Mouse (Mus musculus) embryonic fibroblast, embryonic 13.5 days (primary cell): ENCODE measurements around the gene Magix. TPM values are rescaled to one million over a fixed set of nuclear protein-coding genes. Genes with fewer than 3 reads are reported as not detected.
A peak's percentile ranks its signal among the peaks of the same experiment; 100 is the strongest.
"Not testable (repeated sequence)": the region's sequence is repeated elsewhere in the genome, so short reads cannot be mapped to it uniquely, and the experiment has no call there.

Experiments used
- H3K27ac ChIP-seq: 2 replicates; pipeline ENCODE4 v1.5.1; 2012; ENCODE audit warnings: low read length, control low read depth, inconsistent platforms; ENCODE audit not compliant: insufficient read depth
- H3K4me1 ChIP-seq: 2 replicates; pipeline ENCODE4 v1.6.1; 2011; ENCODE audit warnings: low read length; ENCODE audit not compliant: control insufficient read depth, insufficient read depth
- H3K4me3 ChIP-seq: 2 replicates; pipeline ENCODE4 v1.5.1; 2011; ENCODE audit warnings: mild to moderate bottlenecking, control low read depth, low read length; ENCODE audit not compliant: insufficient read depth
- CTCF ChIP-seq: IDR thresholded peaks from 2 replicates; pipeline ENCODE4 v1.5.1; 2011; ENCODE audit warnings: mild to moderate bottlenecking, control low read depth, low read length, moderate library complexity, borderline replicate concordance; ENCODE audit not compliant: insufficient read depth
- POLR2A ChIP-seq: IDR thresholded peaks from 2 replicates; pipeline ENCODE4 v1.6.1; 2011; ENCODE audit warnings: low read depth, mild to moderate bottlenecking, control low read depth, low read length, moderate library complexity
- polyA plus RNA-seq: library from polyadenylated mRNA; stranded (reverse); fragments of >200 nt; gene quantifications from 2 replicates; pipeline ENCODE4 v1.2.4, GENCODE M21; 2011; ENCODE audit warnings: low read depth; ENCODE audit not compliant: missing spikeins, insufficient read length

Magix gene
- not detected in 2 replicates for polyA plus RNA-seq

GRCm38 (mm10) chrX:7680864-7681263 lies at the start of gene Magix:
Magix (minus strand) TSS chrX:7681251.
- Histone ChIP-seq H3K4me3 (no peak within 1 kb of the TSS), H3K4me1 (no peaks in the 10 kb centered on the region), H3K27ac (no peak within 1 kb of the TSS)
- TF ChIP-seq POLR2A (no peak), CTCF (no peak)

DNA sequence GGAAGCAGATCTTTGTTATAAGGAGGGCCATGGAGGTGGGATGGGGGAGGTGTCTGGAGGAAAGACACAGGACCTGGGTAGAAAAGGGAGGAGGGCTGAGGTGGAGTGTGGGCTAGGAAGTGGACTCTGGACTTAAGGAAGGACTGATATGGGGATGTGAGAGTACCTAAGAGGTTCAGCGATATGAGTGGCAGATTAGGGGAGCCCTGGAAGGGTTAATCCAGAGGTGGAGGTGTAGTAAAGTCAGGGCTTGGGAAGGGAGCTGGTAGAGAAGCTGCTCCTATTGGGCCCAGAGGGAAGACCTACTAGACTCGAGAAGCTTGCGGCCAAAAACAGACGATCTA lies 47.8 kb upstream of the Magix start:
- peak overlapping the region; percentile 64 for H3K4me3 ChIP-seq

DNA sequence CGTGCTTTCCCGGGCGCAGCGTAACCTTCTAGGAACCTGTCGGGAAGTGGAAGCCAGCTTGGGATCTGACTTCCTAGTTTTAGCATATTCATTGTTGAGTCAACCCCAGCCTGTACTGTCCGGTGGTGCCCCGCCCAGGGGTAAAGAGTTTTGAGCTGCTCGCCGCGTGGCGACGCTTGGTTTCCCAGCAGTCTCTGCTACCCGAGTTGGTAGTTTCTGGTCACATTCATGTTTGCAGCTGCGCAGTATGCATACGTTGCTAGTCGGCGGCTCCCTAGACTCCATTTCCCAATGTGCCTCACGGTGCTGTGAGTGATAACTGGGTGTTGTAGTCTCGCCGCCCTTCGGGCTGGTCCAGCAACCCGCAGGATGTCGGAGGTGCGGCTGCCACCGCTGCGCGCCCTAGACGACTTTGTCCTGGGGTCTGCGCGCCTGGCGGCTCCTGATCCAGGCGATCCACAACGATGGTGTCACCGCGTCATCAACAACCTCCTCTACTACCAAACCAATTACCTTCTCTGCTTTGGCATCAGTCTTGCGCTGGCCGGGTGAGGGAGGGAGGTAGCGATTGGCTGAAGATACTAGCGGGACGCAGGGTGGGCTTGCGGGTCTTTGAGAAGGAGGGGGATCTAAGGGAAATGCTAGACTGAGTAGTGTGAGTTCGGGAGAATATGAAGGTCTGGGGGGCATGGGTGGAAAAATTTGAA lies 47.3 kb upstream of the Magix start, which contains the start of gene Praf2:
Praf2 (plus strand) TSS at position 225 of the 707 bp plus-strand sequence.
- Histone ChIP-seq H3K27ac (peak within 1 kb of the TSS; percentile 70), H3K4me1 (peaks cover 3% of the 10 kb centered on the region; the same call in 1 of the 2 replicates), H3K4me3 (peak within 1 kb of the TSS; percentile 64)
- TF ChIP-seq CTCF: no peak
- TF ChIP-seq POLR2A: peak; percentile 71

More for the DNA sequence above, 47.8 kb upstream of the Magix start:
- H3K4me1 ChIP-seq: peaks cover 3% of the 10 kb centered on the region; the same call in 1 of the 2 replicates
- TF ChIP-seq CTCF (no peak), POLR2A (no peak)
- H3K27ac ChIP-seq: peak overlapping the region; percentile 34; the same call in 1 of the 2 replicates

- no peak overlapping the region for H3K27ac ChIP-seq
- H3K4me1 ChIP-seq: peaks cover 3% of the 10 kb centered on the region; the same call in 1 of the 2 replicates
- TF ChIP-seq CTCF: no peak
- no peak for TF ChIP-seq POLR2A
- no peak overlapping the region for H3K4me3 ChIP-seq
Observed at GRCm38 (mm10) chrX:7727176-7727575, 46.1 kb upstream of the Magix start.

DNA sequence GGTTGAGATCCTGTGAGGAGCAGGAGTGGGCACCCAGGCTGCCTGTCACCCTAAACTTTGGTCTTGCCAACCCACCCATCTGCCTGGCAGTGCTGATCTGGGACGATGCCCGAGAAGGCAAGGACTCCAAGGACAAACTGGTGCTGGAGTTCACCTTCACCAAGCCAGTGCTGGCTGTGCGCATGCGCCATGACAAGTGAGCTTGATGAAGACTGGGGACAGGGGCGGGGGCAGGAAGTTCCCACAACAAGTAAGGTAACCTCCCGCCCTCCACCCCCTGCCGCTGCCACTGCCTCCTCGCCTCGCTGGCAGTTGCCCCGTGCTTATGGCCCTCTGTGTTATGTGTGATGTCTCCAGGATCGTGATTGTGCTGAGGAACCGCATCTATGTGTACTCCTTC lies 44.8 kb upstream of the Magix start:
- TF ChIP-seq POLR2A (no peak), CTCF (no peak)

DNA sequence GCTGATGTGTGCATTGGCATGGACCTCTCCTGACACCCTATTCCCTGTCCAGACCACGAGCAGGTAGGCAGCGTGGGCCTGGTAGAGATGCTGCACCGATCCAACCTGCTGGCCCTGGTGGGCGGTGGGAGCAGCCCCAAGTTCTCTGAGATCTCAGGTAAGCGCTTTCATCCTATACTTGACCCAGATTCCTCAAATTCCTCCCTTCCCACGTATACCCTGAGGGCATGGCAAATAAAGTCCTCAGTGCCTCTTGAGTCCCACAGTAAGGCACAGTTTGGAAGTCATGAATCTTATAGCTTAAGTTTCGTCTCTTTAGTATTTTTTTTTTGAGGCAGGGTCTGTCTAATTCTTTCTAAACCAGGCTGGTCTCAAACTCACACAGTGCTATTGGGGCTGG lies 43.1 kb upstream of the Magix start:
- H3K27ac ChIP-seq: no peak overlapping the region
- no peak overlapping the region for H3K4me3 ChIP-seq
- no peak for TF ChIP-seq CTCF
- TF ChIP-seq POLR2A: no peak
- peaks cover 3% of the 10 kb centered on the region; the same call in 1 of the 2 replicates for H3K4me1 ChIP-seq

More for the DNA sequence above, 44.8 kb upstream of the Magix start:
- no peak overlapping the region for H3K4me3 ChIP-seq
- H3K4me1 ChIP-seq: peaks cover 3% of the 10 kb centered on the region; the same call in 1 of the 2 replicates
- H3K27ac ChIP-seq: no peak overlapping the region

DNA sequence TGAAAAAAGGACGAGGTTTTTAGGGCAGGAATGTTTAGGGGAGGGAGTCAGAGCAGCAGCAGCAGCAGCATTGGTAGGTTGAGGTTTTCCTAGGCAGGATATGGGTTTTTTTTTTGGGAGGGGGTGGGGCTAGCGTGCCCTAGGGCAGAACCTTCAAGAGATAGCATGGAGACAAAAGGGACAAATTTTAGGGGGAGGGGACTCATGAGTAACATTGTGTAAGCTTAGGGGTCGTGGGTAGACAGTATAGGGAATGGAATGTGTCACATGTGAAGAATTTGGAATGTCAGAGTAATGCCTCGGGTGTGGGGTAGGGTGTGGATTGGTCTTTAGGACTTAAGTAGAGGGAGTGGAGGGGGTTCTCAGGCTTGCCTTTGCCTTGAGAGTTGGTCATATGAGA lies 41.6 kb upstream of the Magix start:
- H3K27ac ChIP-seq: no peak overlapping the region
- peak overlapping the region; percentile 56 for H3K4me3 ChIP-seq
- TF ChIP-seq POLR2A: no peak
- TF ChIP-seq CTCF: no peak
- H3K4me1 ChIP-seq: peaks cover 2% of the 10 kb centered on the region; the same call in 1 of the 2 replicates

- Histone ChIP-seq H3K4me1 (no peaks in the 10 kb centered on the region), H3K4me3 (peak overlapping the region; percentile 56), H3K27ac (no peak overlapping the region; the same call in 1 of the 2 replicates)
- TF ChIP-seq CTCF (no peak), POLR2A (no peak)
Observed at GRCm38 (mm10) chrX:7722282-7722611, 41.2 kb upstream of the Magix start.

GRCm38 (mm10) chrX:7721514-7722281 lies 40.6 kb upstream of the Magix start, which contains the start of gene Gm45208:
Gm45208 (plus strand) TSS chrX:7722245.
- Histone ChIP-seq H3K4me3 (peak within 1 kb of the TSS; percentile 56), H3K27ac (peak within 1 kb of the TSS; percentile 97), H3K4me1 (no peaks in the 10 kb centered on the region)
- TF ChIP-seq POLR2A (no peak), CTCF (no peak)

DNA sequence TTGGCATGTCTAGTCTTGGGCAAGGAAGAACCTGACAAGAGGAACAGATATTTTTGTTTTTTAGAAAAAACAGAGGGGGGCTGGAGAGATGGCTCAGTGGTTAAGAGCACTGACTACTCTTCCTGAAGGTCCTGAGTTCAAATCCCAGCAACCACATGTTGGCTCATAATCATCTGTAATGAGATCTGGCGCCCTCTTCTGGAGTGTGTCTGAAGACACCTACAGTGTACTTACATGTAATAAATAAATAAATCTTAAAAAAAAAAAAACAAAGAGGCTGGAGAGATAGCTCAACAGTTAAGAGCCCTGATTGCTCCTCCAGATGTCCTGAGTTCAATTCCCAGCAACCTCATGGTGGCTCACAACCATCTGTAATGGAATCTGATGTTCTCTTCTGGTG lies 35.0 kb upstream of the Magix start:
- H3K27ac ChIP-seq, H3K4me1 ChIP-seq, H3K4me3 ChIP-seq: not testable (repeated sequence)
